Mouse (Mus musculus) brown adipose tissue, adult 24 weeks (tissue): ENCODE data around the gene Fam24b. TPM values are rescaled to one million over a fixed set of nuclear protein-coding genes. Genes with fewer than 3 reads are reported as not detected.

ENCODE experiments used
- H3K27ac ChIP-seq: fragments of 200-500 bp; replicated peaks from 2 replicates; pipeline ENCODE4 v1.5.1; 2012; ENCODE audit warnings: low read depth, mild to moderate bottlenecking, low read length
- H3K4me1 ChIP-seq: fragments of 200-500 bp; 2 replicates; pipeline ENCODE4 v1.6.1; 2012; ENCODE audit warnings: low read length, mixed read lengths; ENCODE audit not compliant: control insufficient read depth, insufficient read depth, insufficient read length
- H3K4me3 ChIP-seq: fragments of 200-500 bp; 2 replicates; pipeline ENCODE4 v1.5.1; 2012; ENCODE audit warnings: low read depth, mild to moderate bottlenecking, low read length, moderate library complexity; ENCODE audit not compliant: insufficient read depth
- polyA plus RNA-seq: library from polyadenylated mRNA; stranded (reverse); fragments of >200 nt; gene quantifications from 2 replicates; pipeline ENCODE4 v1.2.4, GENCODE M21; 2012; ENCODE audit not compliant: missing spikeins, insufficient read depth, insufficient read length

The Fam24b gene
- polyA plus RNA-seq, 1 experiment, result not detected

- no peak overlapping the region for H3K4me3 ChIP-seq
- no peaks in the 10 kb centered on the region for H3K4me1 ChIP-seq
- H3K27ac ChIP-seq, result no peak overlapping the region
These were observed 11.0 kb downstream of the Fam24b start for GRCm38 (mm10) chr7:131318340-131318739.

GRCm38 (mm10) chr7:131317587-131317986 lies 11.7 kb downstream of the Fam24b start:
- no peaks in the 10 kb centered on the region for H3K4me1 ChIP-seq
- no peak overlapping the region for H3K27ac ChIP-seq
- no peak overlapping the region for H3K4me3 ChIP-seq

- Histone ChIP-seq H3K4me1 (no peaks in the 10 kb centered on the region), H3K4me3 (no peak overlapping the region), H3K27ac (no peak overlapping the region)
These were observed 14.8 kb downstream of the Fam24b start for GRCm38 (mm10) chr7:131314493-131314892.

- no peaks in the 10 kb centered on the region for H3K4me1 ChIP-seq
- H3K4me3 ChIP-seq, result no peak overlapping the region
- no peak overlapping the region for H3K27ac ChIP-seq
These were observed 22.6 kb downstream of the Fam24b start for GRCm38 (mm10) chr7:131306733-131307132.

GRCm38 (mm10) chr7:131303340-131303739 lies 26.0 kb downstream of the Fam24b start:
- H3K4me3 ChIP-seq, result no peak overlapping the region
- no peaks in the 10 kb centered on the region for H3K4me1 ChIP-seq
- no peak overlapping the region for H3K27ac ChIP-seq

GRCm38 (mm10) chr7:131297151-131297550 lies 32.2 kb downstream of the Fam24b start:
- Histone ChIP-seq H3K4me3 (no peak overlapping the region), H3K4me1 (no peaks in the 10 kb centered on the region), H3K27ac (no peak overlapping the region)

Other genes with a start within 250 kb of the Fam24b start
- gene 4933402N03Rik, start 183.2 kb downstream of the Fam24b start, polyA plus RNA-seq, result not detected in 2 replicates
- not detected in 2 replicates for gene 5430419D17Rik, start 155.1 kb downstream of the Fam24b start, polyA plus RNA-seq
- gene Cuzd1, start 7.2 kb downstream of the Fam24b start, polyA plus RNA-seq, result not detected in 2 replicates
- not detected in 2 replicates for gene Fam24a, start 4.3 kb upstream of the Fam24b start, polyA plus RNA-seq
- 7.6 and 11.7 TPM in 2 replicates for gene 2310057M21Rik, start 33.2 kb upstream of the Fam24b start, polyA plus RNA-seq
- 58.6 and 109 TPM in 2 replicates for gene Pstk, start 41.6 kb upstream of the Fam24b start, polyA plus RNA-seq
- gene Ikzf5, start 81.0 kb upstream of the Fam24b start, polyA plus RNA-seq, result 12.8 and 16.4 TPM in 2 replicates
- 240 and 287 TPM in 2 replicates for gene Acadsb, start 81.1 kb upstream of the Fam24b start, polyA plus RNA-seq
- gene Hmx3, start 213.4 kb upstream of the Fam24b start, polyA plus RNA-seq, result not detected in 2 replicates
- not detected in 2 replicates for gene Hmx2, start 219.3 kb upstream of the Fam24b start, polyA plus RNA-seq
- gene Bub3, start 230.7 kb upstream of the Fam24b start, polyA plus RNA-seq, result 28.4 and 36.7 TPM in 2 replicates